Mouse (Mus musculus): ENCODE results near the gene Fgd4.

DNA sequence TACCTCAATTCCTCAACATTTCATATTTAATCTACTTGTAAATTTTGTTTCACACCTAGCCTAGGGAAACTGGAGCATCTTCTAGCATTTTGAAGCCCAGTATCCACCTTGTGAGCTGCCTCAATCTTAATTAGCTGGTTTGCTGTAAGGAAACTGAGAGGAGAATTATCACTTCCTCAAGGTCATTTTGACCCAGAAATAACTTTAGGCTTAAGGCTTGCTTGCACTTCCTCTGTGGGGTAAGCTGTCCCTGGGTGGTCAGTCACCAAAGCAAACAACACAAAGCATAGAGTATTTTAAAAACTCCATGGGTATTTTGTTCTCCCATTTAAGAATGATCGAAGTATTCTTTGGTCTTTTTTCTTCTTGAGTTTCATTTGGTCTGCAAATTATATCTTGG is 27.2 kb downstream of the Fgd4 start:
- TF ChIP-seq CTCF (IDR thresholded peaks at IDR 0.05; ENCODE audit: low read depth, low read length), result no peak
- TF ChIP-seq POLR2A (IDR thresholded peaks at IDR 0.05; ENCODE audit: insufficient read depth, low read length), result no peak

Measured in ES-Bruce4 (cell line).